Mouse (Mus musculus): Measurements from ENCODE around the gene Olfr510. TPM values are rescaled to one million over a fixed set of nuclear protein-coding genes. Genes with fewer than 3 reads are reported as not detected.

Olfr510 gene
- polyA plus RNA-seq, 1 experiment from 2014 or later, result not detected

Other genes with a start within 250 kb of the Olfr510 start
- gene Olfr497, start 246.0 kb upstream of the Olfr510 start, polyA plus RNA-seq (2014; fragmentation: Nextera tagmentation; extraction: Ambion mirVana), result not detected in 2 replicates
- gene Olfr498, start 201.1 kb upstream of the Olfr510 start, polyA plus RNA-seq (2014; fragmentation: Nextera tagmentation; extraction: Ambion mirVana), result not detected in 2 replicates
- not detected in 2 replicates for gene Olfr502, start 141.4 kb upstream of the Olfr510 start, polyA plus RNA-seq (2014; fragmentation: Nextera tagmentation; extraction: Ambion mirVana)
- not detected in 2 replicates for gene Olfr503, start 121.9 kb upstream of the Olfr510 start, polyA plus RNA-seq (2014; fragmentation: Nextera tagmentation; extraction: Ambion mirVana)
- gene Olfr504, start 100.6 kb upstream of the Olfr510 start, polyA plus RNA-seq (2014; fragmentation: Nextera tagmentation; extraction: Ambion mirVana), result not detected in 2 replicates
- gene Olfr506, start 55.6 kb upstream of the Olfr510 start, polyA plus RNA-seq (2014; fragmentation: Nextera tagmentation; extraction: Ambion mirVana), result 0.05 TPM in 1 of 2 replicates, not detected in the other
- not detected in 2 replicates for gene Olfr507, start 44.6 kb upstream of the Olfr510 start, polyA plus RNA-seq (2014; fragmentation: Nextera tagmentation; extraction: Ambion mirVana)
- gene Olfr508, start 36.4 kb upstream of the Olfr510 start, polyA plus RNA-seq (2014; fragmentation: Nextera tagmentation; extraction: Ambion mirVana), result not detected in 2 replicates
- not detected in 2 replicates for gene Olfr509, start 14.5 kb upstream of the Olfr510 start, polyA plus RNA-seq (2014; fragmentation: Nextera tagmentation; extraction: Ambion mirVana)
- gene Olfr512, start 46.9 kb downstream of the Olfr510 start, polyA plus RNA-seq (2014; fragmentation: Nextera tagmentation; extraction: Ambion mirVana), result not detected in 2 replicates
- not detected in 2 replicates for gene Olfr513, start 84.6 kb downstream of the Olfr510 start, polyA plus RNA-seq (2014; fragmentation: Nextera tagmentation; extraction: Ambion mirVana)
- not detected in 2 replicates for gene Olfr514, start 159.6 kb downstream of the Olfr510 start, polyA plus RNA-seq (2014; fragmentation: Nextera tagmentation; extraction: Ambion mirVana)
- gene Olfr516, start 184.1 kb downstream of the Olfr510 start, polyA plus RNA-seq (2014; fragmentation: Nextera tagmentation; extraction: Ambion mirVana), result not detected in 2 replicates
- gene Olfr517, start 206.0 kb downstream of the Olfr510 start, polyA plus RNA-seq (2014; fragmentation: Nextera tagmentation; extraction: Ambion mirVana), result not detected in 2 replicates
- not detected in 2 replicates for gene Olfr518, start 218.6 kb downstream of the Olfr510 start, polyA plus RNA-seq (2014; fragmentation: Nextera tagmentation; extraction: Ambion mirVana)
- gene Olfr519, start 228.0 kb downstream of the Olfr510 start, polyA plus RNA-seq (2014; fragmentation: Nextera tagmentation; extraction: Ambion mirVana), result not detected in 2 replicates